Mouse (Mus musculus) gastrocnemius, postnatal 4 days (tissue): ENCODE results near the gene 3110021N24Rik. TPM values are rescaled to one million over a fixed set of nuclear protein-coding genes. Genes with fewer than 3 reads are reported as not detected.

Experiments
- DNase-seq, 2 experiments: peaks; one replicate each; pipeline ENCODE4 v3.0.0; 2021 to 2022; ENCODE audit warnings: low spot score in 2 of 2, mixed read lengths in 2 of 2
- total RNA-seq, 2 experiments: library from RNA; stranded (reverse); gene quantifications; 2 replicates each; pipeline ENCODE4 v1.2.3; 2021

3110021N24Rik gene
- total RNA-seq, 2 experiments from 2014 or later = 0.73 to 0.93 TPM

- DNase-seq = no peak
These were observed 74.5 kb downstream of the 3110021N24Rik start for GRCm38 (mm10) chr4:108793941-108794340.

GRCm38 (mm10) chr4:108796701-108797100 lies 77.3 kb downstream of the 3110021N24Rik start:
- DNase-seq = no peak

- DNase-seq = peak; percentile 30 to 63
These were observed 78.8 kb downstream of the 3110021N24Rik start for GRCm38 (mm10) chr4:108798083-108798830.

GRCm38 (mm10) chr4:108803535-108803934 lies 84.1 kb downstream of the 3110021N24Rik start:
- no peak for DNase-seq

- no peak for DNase-seq
These were observed 91.7 kb downstream of the 3110021N24Rik start for GRCm38 (mm10) chr4:108811142-108811541.

- DNase-seq = no peak
These were observed 92.1 kb downstream of the 3110021N24Rik start for GRCm38 (mm10) chr4:108811550-108811949.

GRCm38 (mm10) chr4:108825677-108826076 lies 106.2 kb downstream of the 3110021N24Rik start:
- DNase-seq = no peak

GRCm38 (mm10) chr4:108826096-108826495 lies 106.6 kb downstream of the 3110021N24Rik start:
- DNase-seq = no peak

GRCm38 (mm10) chr4:108826643-108827042 lies 107.2 kb downstream of the 3110021N24Rik start:
- no peak for DNase-seq

GRCm38 (mm10) chr4:108830698-108831097 lies 111.2 kb downstream of the 3110021N24Rik start:
- no peak for DNase-seq

Other genes starting within 250 kb of the 3110021N24Rik start
- gene Prpf38a, start 140.3 kb upstream of the 3110021N24Rik start, total RNA-seq = 10 to 100 TPM; 35.5 to 39.3 TPM
- 1 to 10 TPM; 1.4 to 2.0 TPM for gene Orc1, start 140.2 kb upstream of the 3110021N24Rik start, total RNA-seq
- gene Cc2d1b, start 99.7 kb upstream of the 3110021N24Rik start, total RNA-seq = 10 to 100 TPM; 30.0 to 33.1 TPM
- 10 to 100 TPM; 24.5 to 26.5 TPM for gene Zfyve9, start 61.1 kb downstream of the 3110021N24Rik start, total RNA-seq
- 10 to 100 TPM; 83.6 to 97.1 TPM for gene Btf3l4, start 114.0 kb downstream of the 3110021N24Rik start, total RNA-seq
- gene Txndc12, start 115.0 kb downstream of the 3110021N24Rik start, total RNA-seq = 10 to 100 TPM; 37.2 to 41.1 TPM
- gene Kti12, start 128.1 kb downstream of the 3110021N24Rik start, total RNA-seq = 10 to 100 TPM; 19.8 to 20.4 TPM
- gene A730015C16Rik, start 129.0 kb downstream of the 3110021N24Rik start, total RNA-seq = under 1 TPM in 1 of 2 experiments, not detected in 1; 0.37 TPM
- gene Rab3b, start 159.4 kb downstream of the 3110021N24Rik start, total RNA-seq = 1 to 10 TPM in 1 of 2 experiments, under 1 TPM in 1; 0.98 to 1.0 TPM